29 mouse cellular contexts compared by ENCODE assay signal in the genomic region with DNA sequence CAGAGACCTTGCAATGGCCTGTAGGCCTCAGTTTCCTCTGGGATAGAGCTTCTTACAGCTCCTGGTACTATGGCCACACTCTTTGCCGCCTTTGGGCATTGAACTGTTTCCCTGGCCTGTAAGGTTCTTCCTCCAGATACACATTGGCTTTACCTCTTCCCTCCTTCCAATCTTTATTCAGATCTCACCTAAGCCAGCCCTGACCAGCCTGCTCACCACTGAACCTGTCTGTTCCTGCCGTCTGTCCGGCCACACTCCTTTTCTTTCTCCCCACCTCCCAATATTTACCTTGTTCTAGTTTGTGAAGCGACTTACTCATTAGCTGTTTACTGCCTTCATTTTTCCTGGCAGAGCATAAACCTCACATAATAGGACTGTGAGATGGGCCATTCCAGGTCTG. TPM values are rescaled to one million over a fixed set of nuclear protein-coding genes. Genes with fewer than 3 reads are reported as not detected.
"Had no signal": no experiment of that assay in that cellular context is flagged by ENCODE, and none has a peak within 500 bp of the region (broad histone marks: within the 10 kb centered on the region; RNA-seq: fewer than 3 reads in every experiment).

No protein-coding gene starts in this region.

- H3K36me3 ChIP-seq: embryonic facial prominence, embryonic 10.5 days; embryonic facial prominence, embryonic 12.5 days; embryonic facial prominence, embryonic 13.5 days; embryonic facial prominence, embryonic 15.5 days; forebrain, embryonic 10.5 days; forebrain, embryonic 12.5 days; forebrain, embryonic 15.5 days had no signal

- H3K27ac ChIP-seq: embryonic facial prominence, embryonic 10.5 days; embryonic facial prominence, embryonic 12.5 days; embryonic facial prominence, embryonic 13.5 days; embryonic facial prominence, embryonic 15.5 days; forebrain, embryonic 10.5 days; forebrain, embryonic 12.5 days; forebrain, embryonic 13.5 days; forebrain, embryonic 15.5 days; gastrocnemius, adult 2 months; heart, adult 2 months had no signal

- H3K4me3 ChIP-seq: embryonic facial prominence, embryonic 10.5 days; embryonic facial prominence, embryonic 12.5 days; embryonic facial prominence, embryonic 13.5 days; embryonic facial prominence, embryonic 15.5 days; erythroblast, embryonic 14.5 days; forebrain, embryonic 10.5 days; forebrain, embryonic 12.5 days; forebrain, embryonic 13.5 days; forebrain, embryonic 15.5 days; gastrocnemius, adult 2 months; heart, adult 2 months had no signal

- DNase-seq: cerebellum, adult 2 months; cerebellum, adult 8-10 months; cerebellum, adult 9-10 months; cerebellum, adult 9-11 months; cerebellum, postnatal 10 days; cerebellum, postnatal 14 days; cerebellum, postnatal 25 days; cerebellum, postnatal 36 days; embryo, embryonic 11 days; forebrain, postnatal 0 days; gastrocnemius, postnatal 10 days; gastrocnemius, postnatal 14 days; gastrocnemius, postnatal 25 days; gastrocnemius, postnatal 36 days; heart, adult 11 months; heart, adult 18-20 months; heart, adult 2 months had no signal

- H3K9ac ChIP-seq: embryonic facial prominence, embryonic 12.5 days; embryonic facial prominence, embryonic 13.5 days; embryonic facial prominence, embryonic 15.5 days; forebrain, embryonic 12.5 days; forebrain, embryonic 13.5 days; forebrain, embryonic 15.5 days; forebrain, postnatal 0 days had no signal

- H3K4me1 ChIP-seq: embryonic facial prominence, embryonic 12.5 days; embryonic facial prominence, embryonic 15.5 days; forebrain, embryonic 12.5 days; forebrain, embryonic 13.5 days had no signal

- H3K27me3 ChIP-seq: embryonic facial prominence, embryonic 12.5 days; embryonic facial prominence, embryonic 13.5 days; embryonic facial prominence, embryonic 15.5 days; forebrain, embryonic 12.5 days; forebrain, embryonic 13.5 days; forebrain, embryonic 15.5 days had no signal

RNA-seq across cellular contexts. Expression of gene Artn, which starts 49.6 kb away (rescaled TPM):
- total RNA-seq: common myeloid progenitor, adult 5-6 weeks; granulocyte monocyte progenitor cell, adult 5-6 weeks; heart, adult 2 months had no signal
